Mouse (Mus musculus) spleen, adult 2 months (tissue): ENCODE data around the gene Bclaf1.

ENCODE experiments used
- CTCF ChIP-seq: fragments of 200-500 bp; IDR thresholded peaks from 2 replicates; pipeline ENCODE4 v1.5.1; 2011; ENCODE audit warnings: mild to moderate bottlenecking, inconsistent platforms; ENCODE audit not compliant: insufficient read depth, insufficient read length, insufficient replicate concordance; ENCODE audit errors: extremely low read depth
- POLR2A ChIP-seq: fragments of 200-500 bp; IDR thresholded peaks from 2 replicates; pipeline ENCODE4 v1.6.1; 2011; ENCODE audit warnings: low read depth, low read length, inconsistent platforms

GRCm38 (mm10) chr10:20285289-20285975 lies 26.8 kb upstream of the Bclaf1 start:
- TF ChIP-seq CTCF: no peak
- TF ChIP-seq POLR2A: no peak
